Mouse (Mus musculus) lung, postnatal 0 days (tissue): Measurements from ENCODE around the gene Ttc22.

Source experiments
- CTCF ChIP-seq: IDR thresholded peaks from 2 replicates; pipeline ENCODE4 v1.5.1; 2016; ENCODE audit warnings: antibody characterized with exemption, mild to moderate bottlenecking
- EP300 ChIP-seq: IDR thresholded peaks from 2 replicates; pipeline ENCODE4 v1.6.1; 2016; ENCODE audit warnings: antibody characterized with exemption, mild to moderate bottlenecking, control low read depth

- no peak for TF ChIP-seq CTCF
- TF ChIP-seq EP300, result no peak
These were observed 21.5 kb upstream of the Ttc22 start for GRCm38 (mm10) chr4:106600770-106601169.
